Mouse (Mus musculus) liver, adult 2 months (tissue): Measurements from ENCODE around the gene Lrrfip1.

Experiments used
- CTCF ChIP-seq: fragments of 200-500 bp; IDR thresholded peaks from 2 replicates; pipeline ENCODE4 v1.5.1; 2011; ENCODE audit warnings: low read depth, low read length, control low read depth
- POLR2A ChIP-seq: fragments of 200-500 bp; IDR thresholded peaks from 2 replicates; pipeline ENCODE4 v1.6.1; 2011; ENCODE audit warnings: low read length, control low read depth; ENCODE audit not compliant: insufficient read depth; ENCODE audit errors: extremely low read depth

DNA sequence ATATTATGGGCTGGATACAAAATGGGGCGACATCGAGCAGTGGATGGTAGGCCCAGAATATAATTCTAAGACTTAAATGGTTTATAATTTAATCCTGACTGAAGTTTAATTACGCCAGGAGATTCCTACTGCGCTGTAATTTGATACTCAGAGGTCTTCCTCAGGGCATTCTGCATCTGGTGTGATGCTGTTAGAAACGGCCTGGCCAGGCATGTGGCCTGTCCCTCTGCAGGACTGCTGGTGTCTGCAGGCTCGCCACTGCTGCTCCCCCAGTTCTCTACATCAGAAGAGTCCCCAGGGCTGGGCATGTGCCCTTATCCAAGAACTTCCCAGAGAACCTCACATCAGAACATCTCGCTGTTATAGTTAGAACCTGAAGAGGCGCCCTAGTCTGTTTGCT, 78.4 kb downstream of the Lrrfip1 start:
- TF ChIP-seq CTCF (no peak), POLR2A (no peak)
